Mouse (Mus musculus) urinary bladder, postnatal 10 days (tissue): ENCODE results near the gene Arpp19.

Experiments
- DNase-seq: peaks from one replicate; pipeline ENCODE4 v3.0.0; 2022; ENCODE audit warnings: low spot score

The Arpp19 gene

DNA sequence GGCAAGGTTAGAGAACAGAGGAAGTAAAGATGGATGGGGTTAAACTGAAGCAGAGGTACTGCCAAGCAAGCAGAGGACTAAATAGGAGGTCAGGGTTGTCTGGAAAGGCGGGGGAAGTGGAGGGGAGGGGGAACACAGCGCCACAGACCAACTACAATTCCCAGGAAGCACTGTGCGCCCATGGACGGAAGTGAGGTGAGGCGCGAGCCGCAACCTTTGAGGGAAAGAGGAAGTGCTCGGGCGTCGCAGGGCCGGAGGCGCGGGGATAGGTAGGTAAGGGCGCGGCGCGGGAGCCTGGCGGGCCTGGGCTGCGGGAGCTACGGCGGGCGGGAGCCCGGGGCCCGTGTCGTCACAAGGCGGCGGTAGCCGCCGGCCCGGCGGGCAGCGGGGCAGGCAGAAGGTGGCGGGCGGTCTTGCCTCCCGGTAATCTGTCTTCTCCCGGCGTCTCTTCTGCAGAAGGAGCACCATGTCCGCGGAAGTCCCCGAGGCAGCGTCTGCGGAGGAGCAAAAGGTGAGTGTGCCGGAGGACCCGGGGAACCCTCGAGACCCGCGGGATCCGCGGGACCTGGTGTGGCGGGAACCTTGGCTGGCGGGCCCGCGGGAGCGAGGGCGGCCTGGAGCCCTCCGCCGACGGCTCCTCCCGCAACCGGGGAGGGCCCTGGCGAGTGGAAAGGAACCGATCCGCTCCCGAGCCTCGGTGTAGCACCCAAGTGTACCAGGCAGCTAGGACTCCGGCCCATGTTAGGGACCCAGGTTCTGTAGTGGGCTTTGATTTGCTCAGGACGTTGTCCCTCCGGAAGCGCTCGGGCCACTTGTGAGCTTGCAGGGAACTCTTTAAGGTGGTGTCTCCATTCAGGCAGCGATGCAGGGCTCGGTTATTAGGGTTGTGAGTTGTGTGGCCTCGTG lies at the start of gene Arpp19:
Arpp19 (plus strand) TSS at position 164 of the 906 bp plus-strand sequence.
- peak; percentile 26 for DNase-seq

DNA sequence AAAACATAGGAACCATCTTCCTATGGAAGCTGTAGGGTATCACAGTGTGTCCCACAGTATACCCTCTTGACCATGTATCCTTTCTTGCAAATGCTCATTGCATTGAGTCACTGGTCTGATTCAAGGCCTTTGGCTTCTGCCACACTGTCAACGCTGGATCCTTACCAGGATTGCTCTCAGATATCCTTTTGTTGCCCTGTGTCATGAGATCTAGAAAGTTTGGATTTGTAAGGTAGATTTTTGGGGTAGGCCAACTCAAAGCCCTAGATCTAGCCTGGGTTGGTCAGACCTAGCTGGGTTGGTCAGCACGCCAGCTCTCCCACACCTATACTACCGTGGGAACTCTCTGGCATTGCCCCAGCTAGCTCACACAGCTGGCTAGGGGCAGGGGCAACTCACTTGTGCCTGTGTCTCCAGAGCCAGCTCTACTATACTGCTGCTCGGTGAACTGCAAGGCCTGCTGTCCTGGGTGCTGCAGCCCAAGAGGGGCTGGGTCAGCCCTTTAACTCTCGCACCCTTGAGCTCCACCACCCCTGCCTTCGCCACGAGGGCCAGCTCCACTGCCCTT lies 48.4 kb upstream of the Arpp19 start:
- DNase-seq = no peak

DNA sequence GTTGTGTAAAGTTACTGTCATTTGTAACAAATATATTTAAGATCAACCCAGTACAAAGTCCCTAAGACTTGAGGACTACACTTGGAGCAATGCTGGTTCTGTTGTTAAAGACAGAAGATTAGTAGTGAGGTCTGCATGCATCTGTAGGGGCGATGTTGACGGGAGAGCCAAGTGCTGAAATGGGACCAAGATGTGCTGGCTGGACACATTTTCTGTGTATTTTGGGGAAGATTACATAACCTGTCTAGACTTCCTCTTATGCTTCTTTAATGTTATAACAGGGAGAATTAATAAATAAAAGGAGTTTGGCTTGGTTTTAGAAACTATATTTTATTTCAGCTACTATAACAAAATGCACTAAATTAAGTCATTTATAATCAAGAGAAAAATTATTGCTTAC lies 47.4 kb upstream of the Arpp19 start:
- no peak for DNase-seq

DNA sequence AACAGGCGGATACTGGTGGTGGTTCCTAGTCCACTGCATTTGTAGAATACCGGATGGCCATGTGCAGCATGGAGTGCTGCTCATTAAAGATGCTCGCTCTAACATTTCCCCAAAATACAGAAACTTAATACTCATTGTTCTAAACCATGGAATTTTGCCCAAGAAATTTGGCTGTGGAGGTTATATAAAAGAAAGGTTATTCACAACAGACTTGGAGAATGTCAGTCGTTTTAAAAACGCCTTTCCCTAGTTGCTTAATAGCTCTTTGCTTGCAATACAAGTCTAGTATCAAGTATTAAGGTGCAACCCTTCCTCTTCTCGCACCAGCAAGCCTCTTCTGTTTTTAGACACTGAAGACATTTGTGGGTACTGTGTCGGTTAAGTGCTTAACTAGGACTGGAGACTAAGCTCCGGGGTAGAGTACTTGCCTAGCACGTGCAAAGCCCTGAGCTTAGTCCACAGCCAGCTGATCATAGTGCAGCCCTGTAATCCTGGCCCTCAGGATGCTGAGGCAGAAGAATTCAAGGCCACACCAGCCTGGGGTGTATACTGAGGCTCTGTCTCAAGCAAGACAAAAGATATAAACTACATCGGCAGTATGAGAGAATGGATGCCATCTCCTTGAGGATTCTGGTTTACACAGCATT lies 42.7 kb upstream of the Arpp19 start:
- DNase-seq = no peak

DNA sequence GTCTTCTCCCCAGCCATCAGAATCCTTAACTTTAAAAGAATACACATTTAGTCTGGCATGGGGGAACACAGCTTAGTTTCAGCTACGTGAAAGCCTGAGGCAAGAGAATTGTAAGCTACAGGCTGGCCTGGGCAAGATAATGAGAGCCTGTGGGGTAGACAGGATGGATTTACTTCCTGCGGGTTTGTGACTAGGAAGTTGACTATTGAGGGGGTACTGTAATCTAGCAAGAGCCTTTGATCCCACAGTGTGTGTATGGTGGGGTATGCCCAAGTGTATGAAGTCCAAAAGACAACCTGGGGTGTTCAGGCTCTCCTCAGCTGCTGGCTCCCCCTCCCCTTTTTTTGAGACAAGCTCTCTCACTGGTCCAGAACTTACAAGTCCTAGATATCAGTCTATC lies 41.1 kb upstream of the Arpp19 start:
- no peak for DNase-seq

DNA sequence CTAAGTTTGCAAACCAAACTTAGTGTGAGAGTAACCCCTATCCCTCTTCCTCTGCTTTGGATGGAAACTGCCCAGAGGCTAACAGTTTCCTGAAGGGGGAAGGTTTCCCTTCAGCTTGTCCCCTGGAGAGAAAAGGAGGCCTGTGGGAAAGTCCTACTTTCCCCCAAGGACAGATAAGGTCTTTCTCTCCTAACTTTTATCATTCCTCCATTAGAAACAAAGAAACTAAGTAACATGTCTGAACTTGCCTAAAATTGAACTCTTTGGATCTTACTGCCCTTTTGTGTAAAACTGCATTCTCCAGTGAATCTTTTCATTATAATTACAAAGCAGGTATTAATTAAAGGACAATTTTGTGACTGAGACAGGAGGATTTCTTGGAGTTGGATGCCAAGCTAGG lies 39.4 kb upstream of the Arpp19 start:
- DNase-seq = no peak

DNA sequence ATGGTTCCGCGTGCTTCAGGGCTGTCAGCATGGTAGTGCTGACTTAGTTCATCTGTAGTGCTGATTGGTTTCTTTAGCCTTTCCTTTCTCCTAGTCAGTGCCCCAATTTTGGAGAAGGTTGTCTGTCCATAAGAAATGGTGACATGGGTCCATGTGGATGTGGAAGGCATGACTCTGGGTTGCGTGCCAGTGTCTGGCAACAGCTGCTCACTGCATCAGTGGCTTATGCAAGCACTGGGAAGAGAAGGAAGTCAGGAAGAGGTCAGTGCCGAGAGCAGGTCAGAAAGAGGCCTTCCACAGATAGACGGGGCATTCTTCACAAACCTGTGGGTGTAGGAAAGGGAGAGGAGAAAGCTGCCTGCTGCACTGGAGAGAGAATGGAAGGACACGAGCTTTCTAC lies 36.4 kb upstream of the Arpp19 start:
- no peak for DNase-seq

DNA sequence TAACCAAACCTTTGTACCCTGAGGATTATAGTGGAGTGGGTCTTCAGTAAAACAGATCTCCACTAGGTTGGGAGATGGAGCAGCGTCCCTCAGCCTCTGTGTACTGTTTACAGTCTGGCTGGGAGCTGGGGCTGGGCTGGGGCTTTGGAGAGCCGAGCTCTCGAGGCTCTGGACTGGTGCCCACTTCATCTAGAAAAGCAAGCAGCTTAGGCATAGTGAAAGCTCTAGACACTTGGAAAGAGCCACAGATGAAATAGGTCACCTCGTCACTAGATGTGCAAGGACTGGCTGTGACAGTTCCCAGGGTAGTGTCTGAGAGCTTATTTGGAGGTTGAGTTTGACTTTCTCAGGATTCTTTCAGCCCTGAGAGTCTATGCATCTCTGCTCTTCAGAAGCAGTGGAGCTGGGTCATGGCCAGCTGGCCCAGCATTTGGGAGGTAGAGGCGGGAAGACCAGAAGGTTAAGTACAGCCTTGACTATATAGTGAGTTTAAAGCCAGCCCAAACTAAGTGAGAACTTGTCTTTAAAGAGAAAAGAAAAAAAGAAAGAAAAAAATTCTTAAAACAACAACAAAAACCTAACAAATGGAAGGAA lies 35.7 kb upstream of the Arpp19 start:
- DNase-seq = no peak

DNA sequence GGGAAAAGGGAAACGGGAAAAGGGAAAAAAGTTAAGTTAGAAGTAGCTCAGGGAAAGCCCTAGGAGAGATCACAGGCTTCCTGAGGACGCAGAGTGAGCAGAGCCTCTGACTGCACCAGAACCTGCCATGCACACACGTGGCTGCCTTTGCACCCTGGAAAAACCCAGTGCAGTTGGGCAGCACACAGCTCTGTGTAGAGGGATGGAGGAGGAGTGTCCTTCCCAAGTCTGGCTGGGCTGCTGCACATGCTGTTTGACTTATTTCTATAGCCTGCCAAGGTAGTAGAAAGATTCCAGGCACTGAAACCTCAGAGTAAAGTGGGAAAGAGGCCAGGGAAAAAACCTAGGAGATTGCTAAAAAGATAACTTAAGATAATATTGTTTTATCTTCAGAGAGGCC lies 35.2 kb upstream of the Arpp19 start:
- DNase-seq = no peak

DNA sequence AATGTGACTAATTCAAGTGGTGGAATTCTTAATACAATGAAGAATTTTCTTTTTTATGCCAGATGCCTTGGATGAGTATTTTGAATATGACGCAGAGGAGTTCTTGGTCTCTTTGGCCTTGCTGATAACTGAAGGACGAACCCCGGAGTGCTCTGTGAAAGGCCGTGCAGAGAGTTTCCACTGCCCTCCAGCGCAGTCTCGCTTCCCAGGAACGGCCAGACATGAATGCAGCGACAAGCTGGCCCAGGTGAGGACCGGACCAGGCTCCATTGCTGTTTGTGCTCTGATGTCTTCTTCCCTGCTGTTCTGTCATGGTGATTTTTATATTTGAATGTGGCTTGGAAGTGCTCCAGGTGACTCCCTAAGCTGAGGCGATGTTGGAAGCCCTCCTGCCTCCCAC lies 33.2 kb upstream of the Arpp19 start:
- DNase-seq = no peak

DNA sequence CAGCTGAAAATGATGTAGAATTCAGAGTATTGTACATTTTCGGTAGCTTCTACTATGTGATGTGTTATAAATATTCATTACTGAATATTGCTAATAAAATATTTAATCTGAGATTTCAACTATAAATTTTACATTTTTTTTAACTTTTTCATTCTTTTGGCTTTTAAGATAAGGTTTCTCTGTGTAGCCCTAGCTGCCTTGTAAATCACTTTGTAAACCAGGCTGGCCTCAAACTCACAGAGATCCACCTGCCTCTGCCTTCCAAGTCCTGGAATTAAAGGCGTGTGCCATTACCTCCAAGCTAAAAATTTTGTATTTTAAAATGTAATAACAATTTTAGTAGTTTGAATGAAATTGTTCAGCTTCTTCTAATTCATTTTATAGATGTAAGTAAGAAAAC lies 20.8 kb upstream of the Arpp19 start:
- DNase-seq = no peak

DNA sequence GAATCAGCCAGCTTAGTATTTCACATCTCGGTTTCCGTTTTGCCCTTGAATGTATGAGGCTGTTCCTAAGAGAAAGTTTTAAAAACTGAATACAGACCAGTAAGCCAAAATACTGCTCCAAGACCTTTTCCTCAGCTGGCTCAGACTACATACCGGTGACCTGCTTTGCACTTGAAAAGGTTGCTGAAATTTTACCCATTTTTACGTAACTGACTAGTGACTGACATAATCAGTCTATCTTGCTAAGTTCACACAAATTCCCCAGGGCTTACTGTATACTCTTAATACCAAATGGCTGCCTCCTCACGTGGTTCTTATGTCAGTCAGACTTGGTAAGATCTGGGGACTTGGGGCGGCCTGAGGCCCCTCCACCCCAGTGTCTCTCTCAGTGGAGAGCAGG lies 18.2 kb upstream of the Arpp19 start:
- no peak for DNase-seq

DNA sequence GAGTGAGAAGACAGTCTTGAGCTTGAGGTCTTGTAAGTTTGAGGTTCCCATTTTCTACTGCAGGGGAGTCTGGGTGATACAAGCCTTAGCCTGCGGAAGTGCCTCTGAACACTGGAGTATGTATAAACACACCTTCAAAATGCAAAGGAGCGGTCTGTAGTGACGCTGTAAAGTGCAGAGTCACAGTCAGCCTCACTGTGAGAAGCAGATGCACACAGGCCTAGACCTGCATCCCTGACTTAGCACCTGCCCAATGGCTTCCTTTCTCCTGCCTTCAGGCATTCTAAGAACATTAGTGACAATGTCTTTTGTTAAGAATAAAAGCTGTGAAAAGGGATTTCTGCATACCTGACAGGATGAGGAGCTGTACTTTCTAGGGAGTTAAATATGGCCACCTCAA lies 17.8 kb upstream of the Arpp19 start:
- DNase-seq = no peak

DNA sequence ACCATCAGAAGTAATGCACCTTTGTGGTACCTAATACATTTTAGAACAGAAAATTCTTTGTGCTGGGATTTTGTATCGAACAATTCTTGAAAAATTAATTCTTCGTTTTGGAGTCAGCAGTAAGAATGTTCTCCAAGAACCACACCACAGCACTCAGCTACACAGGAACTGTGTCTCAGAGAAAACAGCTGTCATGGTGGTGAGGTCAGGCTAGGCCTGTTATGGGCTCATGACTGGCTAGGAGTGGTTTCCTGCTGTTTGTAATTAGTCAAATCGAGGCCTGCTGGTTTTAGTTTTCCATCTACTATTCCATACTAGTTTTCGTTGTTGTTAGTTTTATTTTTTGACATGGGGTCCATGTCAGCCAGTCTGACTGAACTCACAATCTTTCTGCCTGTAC lies 16.9 kb upstream of the Arpp19 start:
- no peak for DNase-seq

DNA sequence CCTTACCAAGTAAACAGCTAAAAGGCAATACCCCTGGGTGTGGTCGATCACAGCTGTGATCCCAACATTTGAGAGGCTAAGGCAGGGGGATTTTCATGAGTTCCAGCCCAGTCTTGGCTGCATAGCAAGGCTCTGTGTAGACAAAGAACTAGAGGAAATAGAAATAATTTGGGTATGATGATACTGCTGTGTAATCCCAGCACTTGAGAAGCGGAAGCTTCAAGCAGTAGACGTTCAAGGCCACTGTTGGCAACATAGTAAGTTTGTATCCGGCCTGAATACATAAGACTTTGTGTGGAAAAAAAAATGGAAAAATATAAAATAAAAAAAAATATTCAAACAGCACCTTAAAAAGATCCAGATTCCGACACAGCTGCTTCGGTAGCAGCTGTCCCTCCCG lies 14.9 kb upstream of the Arpp19 start:
- DNase-seq = no peak

DNA sequence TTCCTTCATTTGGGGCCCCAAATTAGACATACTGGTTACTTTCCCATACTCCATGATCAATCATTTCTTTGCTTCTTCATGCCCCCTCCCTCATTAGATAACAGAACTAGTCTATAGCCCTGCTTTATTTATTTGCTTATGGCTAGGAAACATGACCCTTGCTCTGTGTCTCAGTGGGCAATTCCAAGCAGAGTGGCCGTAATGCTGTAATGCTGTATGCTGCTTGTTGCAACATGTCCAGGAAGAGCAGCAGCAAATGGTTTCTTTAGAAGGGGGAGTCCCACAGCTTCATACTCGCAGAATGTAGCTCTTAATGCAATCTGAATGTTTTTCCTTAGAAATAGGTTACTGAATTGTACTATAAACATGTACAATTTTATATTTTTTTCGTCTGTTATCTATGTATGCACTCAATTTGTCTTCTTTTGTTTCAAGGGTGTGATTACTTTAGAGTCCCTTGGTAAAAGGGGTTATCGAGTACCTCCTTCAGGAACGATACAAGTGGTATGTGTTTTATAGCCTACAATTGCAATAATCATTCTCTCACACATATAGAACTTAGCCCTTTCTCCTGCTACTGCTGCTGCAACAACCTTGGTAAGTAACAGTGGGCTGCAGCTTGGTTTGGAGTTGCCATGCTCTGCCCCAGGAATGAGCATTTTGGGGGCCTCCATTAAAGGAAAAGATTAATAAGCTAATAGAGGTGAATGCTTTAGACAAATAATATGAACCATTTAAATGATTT lies 14.1 kb upstream of the Arpp19 start:
- DNase-seq = no peak

DNA sequence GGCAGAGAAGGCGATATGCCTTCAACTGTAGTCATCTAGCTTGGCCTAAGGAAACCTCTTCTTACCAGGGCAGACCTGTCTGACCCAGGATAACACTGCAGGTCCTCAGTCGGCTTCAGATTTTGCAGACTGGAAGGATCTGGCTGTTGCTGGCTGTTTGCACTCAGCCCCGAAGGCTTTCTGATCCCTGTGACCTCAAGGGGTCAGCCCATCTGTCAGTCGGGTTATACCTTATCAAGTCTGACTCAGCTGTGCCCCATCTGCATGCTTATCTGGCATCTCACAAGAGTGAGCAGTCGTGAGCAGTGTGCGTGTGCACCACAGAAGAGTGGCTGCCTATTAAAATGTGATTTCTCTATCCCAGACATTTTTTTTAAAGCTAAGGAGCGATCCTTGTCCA lies 13.3 kb upstream of the Arpp19 start:
- DNase-seq = no peak

DNA sequence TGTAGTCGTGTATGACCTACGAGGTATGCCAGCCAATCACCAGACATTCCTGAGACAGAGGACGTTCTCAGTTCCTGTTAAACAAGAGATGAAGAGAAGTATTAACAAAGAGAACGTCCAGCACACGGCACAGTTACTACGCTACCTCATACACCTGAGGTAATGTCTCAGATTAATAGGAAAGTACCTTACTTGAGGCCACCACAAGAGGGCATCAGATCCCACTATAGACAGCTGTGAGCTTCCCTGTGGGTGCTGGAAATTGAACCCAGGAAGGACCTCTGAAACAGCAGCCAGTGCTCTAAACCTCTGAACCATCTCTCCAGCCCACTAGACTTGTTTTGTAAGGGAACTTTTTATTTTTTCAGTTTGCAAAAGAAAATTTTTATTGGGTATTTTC lies 11.7 kb upstream of the Arpp19 start:
- DNase-seq = no peak

DNA sequence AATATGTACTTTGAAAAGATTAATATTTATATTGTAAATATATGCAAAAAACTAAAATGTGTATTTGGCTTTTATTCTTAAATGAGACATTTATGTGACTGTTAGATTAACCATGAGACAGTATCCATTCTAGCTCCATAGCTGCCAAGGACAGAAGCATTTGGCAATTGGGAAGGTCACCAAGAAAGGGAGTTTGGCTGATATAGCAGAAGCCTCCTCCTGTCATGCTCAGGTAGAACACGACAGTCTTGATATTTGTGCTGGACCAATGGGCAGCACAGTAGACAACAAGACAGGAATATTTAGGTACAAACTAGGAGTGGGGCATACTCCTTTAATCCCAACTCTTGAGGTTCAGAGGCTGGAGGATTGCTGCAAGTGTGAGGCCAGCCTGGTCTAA lies 5.0 kb upstream of the Arpp19 start:
- no peak for DNase-seq

DNA sequence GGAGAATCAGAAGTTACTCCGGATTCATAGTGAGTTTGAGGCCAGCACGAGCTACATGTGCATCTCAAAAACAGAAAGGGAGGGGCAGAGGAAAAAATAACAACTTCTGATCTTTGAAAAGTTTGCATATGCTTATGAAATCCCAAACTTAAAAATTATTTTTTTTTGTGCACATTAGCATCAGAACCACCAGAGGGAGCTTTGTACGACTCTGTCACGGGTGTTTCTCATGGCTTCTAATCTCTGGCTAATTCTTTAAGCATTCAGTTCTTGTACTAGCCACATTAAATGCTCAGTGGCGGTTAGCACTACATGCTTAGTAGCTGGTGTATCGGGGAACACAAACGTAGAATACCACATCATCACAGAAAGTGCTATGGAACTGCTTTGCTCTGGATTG lies 4.3 kb upstream of the Arpp19 start:
- DNase-seq = no peak

DNA sequence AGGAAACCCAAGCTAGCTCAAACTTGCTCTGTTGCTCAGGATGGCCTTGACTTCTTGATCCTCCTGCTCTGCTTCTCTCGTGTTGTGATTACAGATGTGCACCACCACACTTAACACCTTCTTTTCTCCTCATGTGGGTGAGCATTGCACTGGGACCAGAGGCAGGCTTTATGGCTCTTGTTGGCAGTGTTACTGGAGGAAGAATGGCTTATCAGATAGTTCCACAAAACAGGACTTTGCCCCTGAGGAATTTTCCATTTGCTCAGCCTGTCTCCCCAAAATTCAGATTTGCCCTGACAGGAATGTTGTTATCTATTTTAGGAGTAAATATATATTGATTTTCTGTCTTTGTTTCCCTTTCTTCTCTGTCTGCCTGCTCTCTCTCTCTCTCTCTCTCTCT lies 2.7 kb upstream of the Arpp19 start:
- DNase-seq = no peak

DNA sequence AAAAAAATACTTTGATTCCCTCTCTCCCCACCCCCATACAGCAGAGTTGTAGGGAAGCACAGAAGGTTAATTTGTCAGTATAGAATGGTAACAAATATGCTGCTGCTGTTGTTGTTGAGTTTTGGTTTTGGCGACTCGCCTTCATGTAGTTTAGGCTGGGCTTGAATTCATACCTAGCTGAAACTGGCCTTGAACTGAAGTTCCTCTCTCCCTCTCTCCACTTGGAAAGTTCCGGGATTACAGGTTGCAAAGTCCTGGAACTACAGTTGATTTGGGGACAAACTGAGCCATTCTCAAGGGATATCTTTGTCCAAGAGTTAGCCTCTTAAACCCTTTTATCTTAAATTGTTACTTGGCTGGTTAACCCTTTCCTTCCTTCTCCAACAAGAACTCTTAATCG lies 1.5 kb upstream of the Arpp19 start:
- no peak for DNase-seq

DNA sequence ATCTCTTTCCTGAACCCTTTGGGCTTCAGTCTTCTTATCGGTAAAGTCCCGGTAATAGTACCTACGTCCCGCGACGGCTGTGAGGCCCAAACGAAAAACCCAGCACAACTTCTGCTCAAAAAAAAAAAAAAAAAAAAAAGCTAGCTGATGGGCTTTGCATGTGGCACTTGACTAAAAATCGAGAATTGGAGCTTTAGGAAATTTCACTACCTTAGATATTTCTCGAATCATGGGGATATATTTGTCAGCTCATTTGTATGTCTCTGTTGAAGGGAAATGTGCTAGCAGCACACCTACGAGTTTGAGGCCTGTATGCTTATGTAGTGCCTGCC lies 909 bp downstream of the Arpp19 start:
- no peak for DNase-seq
